Mouse (Mus musculus): ENCODE measurements around the gene Armt1.

Armt1 gene

GRCm38 (mm10) chr10:4435416-4435815 lies 3.1 kb downstream of the Armt1 start:
- no peak for DNase-seq

- DNase-seq, result no peak
These were observed 24.1 kb downstream of the Armt1 start for GRCm38 (mm10) chr10:4456409-4456808.

DNA sequence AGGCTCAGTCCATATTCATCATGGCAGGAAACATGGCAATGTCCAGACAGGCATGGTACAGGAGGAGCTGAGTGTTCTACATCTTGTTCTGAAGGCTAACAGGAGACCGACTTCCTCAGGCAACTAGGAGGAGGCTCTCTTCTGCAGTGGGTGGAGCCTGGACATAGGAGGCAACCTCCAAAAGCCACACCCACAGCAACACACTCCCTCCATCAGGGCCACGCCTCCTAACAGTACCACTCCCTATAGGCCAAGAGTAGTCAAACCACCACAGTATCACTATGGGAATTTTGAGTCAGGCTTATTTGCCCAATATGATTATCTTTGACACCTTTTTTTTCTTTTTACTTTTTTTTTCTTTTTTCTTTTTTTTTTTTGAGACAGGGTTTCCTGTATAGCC lies 27.9 kb downstream of the Armt1 start:
- DNase-seq, result no peak

DNA sequence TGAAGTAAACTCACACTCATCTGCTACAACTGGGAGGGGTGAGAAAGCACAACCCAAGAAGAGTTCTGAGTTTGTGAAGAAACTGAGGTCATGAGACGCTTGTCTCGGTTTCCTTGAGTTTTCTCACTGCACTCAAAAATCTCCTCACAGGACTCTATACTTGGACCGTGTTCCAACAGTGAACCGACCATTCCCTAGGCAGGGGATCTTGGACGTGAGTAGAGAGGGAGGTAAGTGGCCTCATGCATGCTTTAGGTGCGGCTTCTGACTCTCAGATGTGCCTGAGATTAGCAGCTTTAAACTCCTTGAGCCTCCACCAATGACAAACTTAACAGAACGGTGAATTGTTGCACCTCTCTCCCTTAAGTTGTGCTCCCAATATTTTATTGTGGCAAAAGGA lies 33.5 kb downstream of the Armt1 start:
- DNase-seq, result no peak

DNA sequence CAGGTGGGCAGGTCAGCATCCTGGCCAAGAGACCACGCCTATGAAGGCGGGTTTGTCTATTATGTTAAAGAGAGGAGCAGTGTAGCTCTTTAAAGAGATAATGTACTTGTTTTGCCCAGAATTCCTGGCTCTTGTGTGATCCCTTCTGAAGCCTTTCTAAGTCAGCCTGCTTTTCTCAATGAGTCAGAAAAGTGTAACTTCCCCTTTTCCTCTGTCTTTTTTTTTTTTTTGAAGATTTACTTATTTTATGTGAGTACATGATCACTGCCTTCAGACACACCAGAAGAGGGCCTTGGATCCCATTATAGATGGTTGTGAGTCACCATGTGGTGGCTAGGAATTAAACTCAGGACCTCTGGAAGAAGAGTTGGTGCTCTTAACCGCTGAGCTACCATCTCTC lies 37.1 kb downstream of the Armt1 start:
- no peak for DNase-seq

GRCm38 (mm10) chr10:4473591-4473993 lies 41.3 kb downstream of the Armt1 start:
- DNase-seq, result no peak

DNA sequence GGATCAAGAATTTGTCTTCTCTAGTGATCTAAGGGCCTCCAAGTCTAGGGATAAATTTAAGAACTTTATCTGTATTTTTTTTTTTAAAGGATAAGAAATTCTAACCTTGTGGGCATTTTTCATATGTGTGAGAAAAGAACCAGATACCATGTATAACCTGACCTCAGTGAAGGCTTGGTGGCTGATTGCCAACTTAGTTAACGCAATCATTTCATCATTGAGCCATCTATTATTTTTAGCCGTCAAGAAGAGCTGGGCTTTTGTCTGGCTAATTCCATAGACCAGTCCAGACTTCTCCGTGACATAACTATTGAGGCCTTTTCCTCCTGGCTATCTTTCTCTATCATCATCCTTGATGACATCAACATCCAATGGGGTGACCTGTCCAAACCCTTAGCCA lies 43.2 kb downstream of the Armt1 start:
- no peak for DNase-seq

DNA sequence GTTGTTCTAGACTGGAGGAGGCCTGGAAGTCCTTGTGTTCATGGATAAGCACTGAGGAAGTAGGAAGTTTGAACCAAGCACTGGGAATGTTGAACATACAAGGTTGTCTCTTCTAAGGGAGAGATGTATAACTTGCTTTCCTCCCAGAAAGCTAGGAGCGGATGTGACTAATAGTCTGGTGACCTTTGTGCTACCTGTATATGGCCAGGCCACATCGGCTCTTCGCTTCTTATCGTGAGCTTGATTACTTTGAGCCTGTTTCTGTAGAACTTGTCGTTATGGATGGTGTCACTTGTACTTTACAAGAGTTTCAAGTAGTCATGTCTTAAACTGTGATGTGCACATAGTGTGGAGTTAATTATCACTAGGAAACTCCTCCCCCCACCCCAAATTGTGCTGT lies 44.3 kb downstream of the Armt1 start:
- DNase-seq, result no peak

- DNase-seq, result no peak
These were observed 48.7 kb downstream of the Armt1 start for GRCm38 (mm10) chr10:4480929-4481328.

DNA sequence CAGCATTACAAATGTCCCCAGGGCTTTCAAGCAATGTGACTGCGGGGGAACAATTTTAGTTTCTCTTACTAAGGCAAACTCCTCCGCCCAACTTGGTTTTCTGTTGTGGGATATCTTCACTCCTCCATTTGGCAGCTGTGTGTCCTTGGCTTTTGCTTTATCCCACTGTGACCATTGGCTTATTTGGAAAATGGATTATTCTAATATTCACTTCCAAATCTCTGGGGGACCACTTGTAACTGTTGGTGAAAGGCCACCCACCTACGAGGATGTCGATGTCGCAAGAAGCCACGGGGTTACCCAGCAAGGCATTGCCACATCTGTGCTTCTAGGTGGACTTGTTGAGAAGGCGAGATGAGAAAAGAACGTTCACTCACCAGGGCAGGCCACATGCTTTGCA lies 49.4 kb downstream of the Armt1 start:
- DNase-seq, result no peak

DNA sequence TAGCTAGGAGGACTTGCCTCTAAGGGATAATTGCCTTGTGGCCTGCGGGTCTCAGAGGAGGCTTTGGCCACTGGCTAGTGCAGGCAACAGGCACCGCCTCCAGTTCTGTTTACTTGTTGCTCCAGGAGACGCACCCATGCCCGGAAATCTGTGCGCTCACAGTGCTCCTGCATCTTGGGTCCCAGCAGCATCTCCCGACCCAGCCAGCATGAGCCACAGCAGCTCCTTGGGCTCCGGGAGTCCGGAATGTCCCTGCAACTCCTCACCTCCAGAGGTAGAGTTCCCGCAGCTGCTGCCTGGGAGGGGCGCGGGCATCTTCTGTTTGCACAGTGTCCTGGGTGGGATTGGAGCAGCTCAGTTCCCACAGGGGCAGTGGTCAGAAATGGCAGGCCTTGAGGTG lies 50.1 kb downstream of the Armt1 start, which contains the start of gene Ccdc170:
Gene Ccdc170 (plus strand): TSS at position 148 of the 400 bp plus-strand sequence.
- DNase-seq, result no peak

GRCm38 (mm10) chr10:4483848-4484247 lies 51.6 kb downstream of the Armt1 start:
- DNase-seq, result no peak

DNA sequence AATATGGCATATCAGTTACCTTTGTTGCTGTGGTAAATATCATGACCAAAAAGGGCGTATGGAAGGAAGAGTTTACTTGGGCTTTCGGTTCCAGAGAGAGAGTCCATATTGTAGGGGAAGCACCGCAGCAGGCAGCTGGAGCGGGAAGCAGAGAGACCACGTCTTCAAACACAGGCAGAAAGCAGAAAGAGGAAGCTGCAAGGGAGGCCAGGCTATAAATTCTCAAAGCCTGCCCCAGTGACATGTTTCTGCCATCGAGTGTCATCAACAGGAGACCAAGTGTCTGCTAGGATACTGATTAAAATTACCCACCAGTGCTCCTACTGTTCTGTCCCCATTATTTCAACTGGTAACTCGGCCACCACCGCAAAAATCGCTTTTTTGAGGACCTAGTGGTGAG lies 52.7 kb downstream of the Armt1 start:
- no peak for DNase-seq

DNA sequence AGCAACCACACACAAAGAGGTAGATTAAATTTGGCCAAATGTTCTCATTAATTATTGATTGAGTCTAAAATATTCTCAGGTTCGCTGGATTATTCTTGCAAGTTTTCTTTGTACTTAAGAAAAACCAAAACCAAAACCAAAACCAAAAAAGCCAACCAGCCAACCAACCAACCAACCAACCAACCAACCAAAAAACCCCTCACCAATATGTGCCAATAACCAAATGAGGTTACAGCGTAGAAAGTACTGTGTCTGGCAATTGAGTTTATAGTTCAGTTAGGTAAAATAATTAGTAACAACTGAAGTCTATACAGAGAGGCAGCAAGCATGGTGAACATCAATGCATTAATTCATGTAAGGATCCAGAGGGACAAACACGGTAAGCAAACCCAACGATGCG lies 57.6 kb downstream of the Armt1 start:
- no peak for DNase-seq

- no peak for DNase-seq
These were observed 59.0 kb downstream of the Armt1 start for GRCm38 (mm10) chr10:4491281-4491680.

DNA sequence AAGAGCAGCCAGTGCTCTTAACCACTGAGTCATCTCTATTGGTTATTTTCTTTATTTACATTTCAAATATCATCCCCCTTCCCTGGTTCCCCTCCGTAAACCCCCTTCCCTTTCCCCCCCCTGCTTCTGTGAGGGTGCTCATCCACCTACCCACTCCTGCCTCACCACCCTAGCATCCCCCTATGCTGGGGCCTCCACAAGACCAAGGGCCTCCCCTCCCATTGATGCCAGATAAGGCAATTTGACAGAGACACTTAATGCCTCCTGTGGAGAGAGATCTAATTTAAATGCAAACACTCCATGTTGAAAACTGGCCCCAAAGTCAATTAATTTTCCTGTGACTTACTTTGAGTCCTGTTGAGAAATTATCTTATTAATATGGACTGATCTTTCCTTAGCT lies 59.8 kb downstream of the Armt1 start:
- no peak for DNase-seq

GRCm38 (mm10) chr10:4492909-4493308 lies 60.6 kb downstream of the Armt1 start:
- DNase-seq, result no peak

DNA sequence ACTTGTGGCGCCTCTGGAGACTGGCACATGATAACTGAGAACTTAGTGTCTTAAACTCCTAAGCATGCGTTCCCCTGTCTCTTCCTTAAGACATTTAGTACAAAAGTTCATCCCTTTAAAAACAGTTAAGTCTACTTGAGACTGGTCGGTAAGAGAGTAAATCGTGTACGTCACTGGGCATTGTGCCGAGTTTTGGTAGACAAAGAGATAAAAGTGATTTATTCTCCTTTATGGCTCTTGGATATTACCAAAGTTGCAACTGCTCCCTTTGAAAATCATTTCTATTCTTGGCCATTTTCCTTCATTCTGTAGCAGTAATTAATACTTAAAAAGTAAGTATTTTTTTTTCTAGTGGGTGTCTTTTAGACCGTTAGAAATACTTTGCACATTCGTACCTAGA lies 71.0 kb downstream of the Armt1 start:
- DNase-seq, result no peak
